20 mouse cellular contexts compared by ENCODE assay signal in genomic region chr17:46079037-46079436, GRCm38 (mm10). TPM values are rescaled to one million over a fixed set of nuclear protein-coding genes. Genes with fewer than 3 reads are reported as not detected.
DNase-seq lines count a peak whose midpoint lies in the region; ATAC-seq and TF ChIP-seq lines count a peak whose summit lies in the region.
"Had no signal": no experiment of that assay in that cellular context is flagged by ENCODE, and none has a peak within 500 bp of the region (broad histone marks: within the 10 kb centered on the region; RNA-seq: fewer than 3 reads in every experiment).

No protein-coding gene starts in this region.

- no peaks in the 10 kb centered on the region for H3K27me3 ChIP-seq in hindbrain, postnatal 0 days (ENCODE audit: insufficient read depth, low read length)
- no peaks in the 10 kb centered on the region for H3K27me3 ChIP-seq in hindbrain, embryonic 12.5 days
- no peaks in the 10 kb centered on the region for H3K27me3 ChIP-seq in lung, embryonic 14.5 days (ENCODE audit: insufficient read depth, low read length)
- H3K27me3 ChIP-seq in MEL (ENCODE audit: control insufficient read depth in 1 of 2, insufficient read depth in 2 of 2, low read length in 2 of 2), result no peaks in the 10 kb centered on the region
- 0 out of 2 replicates have a peak, but pooled peaks cover 1% of the 10 kb centered on the region for H3K27me3 ChIP-seq in small intestine, adult 2 months (ENCODE audit: control insufficient read depth, insufficient read depth, low read length)
- H3K27me3 ChIP-seq: heart, embryonic 15.5 days; hindbrain, embryonic 15.5 days had no signal

- H3K27ac ChIP-seq in hindbrain, postnatal 0 days, result no peak overlapping the region
- H3K27ac ChIP-seq in hindbrain, embryonic 12.5 days, result no peak overlapping the region
- H3K27ac ChIP-seq in lung, embryonic 14.5 days (ENCODE audit: low read depth), result no peak overlapping the region
- H3K27ac ChIP-seq in MEL (ENCODE audit: control insufficient read depth, low read depth, low read length), result no peak overlapping the region
- H3K27ac ChIP-seq in small intestine, adult 2 months (ENCODE audit: insufficient read depth, low read depth, low read length), result no peak overlapping the region
- H3K27ac ChIP-seq: heart, embryonic 15.5 days; hindbrain, embryonic 15.5 days; liver, embryonic 12.5 days had no signal

- H3K4me1 ChIP-seq in hindbrain, postnatal 0 days (ENCODE audit: insufficient read depth, low read length), result no peaks in the 10 kb centered on the region; the same call in 1 of the 2 replicates
- H3K4me1 ChIP-seq in hindbrain, embryonic 12.5 days, result peaks cover 22% of the 10 kb centered on the region
- H3K4me1 ChIP-seq in lung, embryonic 14.5 days (ENCODE audit: insufficient read depth), result peaks cover 21% of the 10 kb centered on the region
- peaks cover 24% of the 10 kb centered on the region for H3K4me1 ChIP-seq in lung, adult 2 months (ENCODE audit: control insufficient read depth, insufficient read depth, low read length)
- H3K4me1 ChIP-seq in MEL (ENCODE audit: control insufficient read depth in 1 of 2, insufficient read depth in 2 of 2, low read length in 2 of 2), result peaks cover 20 to 26% of the 10 kb centered on the region in 2 experiments
- peaks cover 4% of the 10 kb centered on the region; the same call in 1 of the 2 replicates for H3K4me1 ChIP-seq in small intestine, adult 2 months (ENCODE audit: control insufficient read depth, insufficient read depth, insufficient read length, low read length)

- peak; percentile 25 for TF ChIP-seq CTCF in hindbrain, postnatal 0 days (IDR thresholded peaks at IDR 0.05; ENCODE audit: low read depth)
- peak; percentile 47 for TF ChIP-seq CTCF in lung, embryonic 14.5 days (IDR thresholded peaks at IDR 0.05; ENCODE audit: low read depth)
- TF ChIP-seq CTCF in lung, adult 2 months (IDR thresholded peaks at IDR 0.05; ENCODE audit: insufficient read depth, low read length), result no peak
- TF ChIP-seq CTCF in MEL (IDR thresholded peaks at IDR 0.05 in 2 of 3, conservative IDR thresholded peaks at IDR 0.05 in 1 of 3; ENCODE audit: control insufficient read depth in 1 of 3, insufficient read depth in 1 of 3, low read depth in 2 of 3, low read length in 3 of 3, poor library complexity in 1 of 3, severe bottlenecking in 1 of 3), result peak; percentile 39 to 54 (median 39)
- peak; percentile 10; the same call in 1 of the 2 replicates for TF ChIP-seq CTCF in small intestine, adult 2 months (IDR thresholded peaks at IDR 0.05; ENCODE audit: extremely low read depth, insufficient read length, insufficient replicate concordance, low read depth, low read length)

- WGBS in hindbrain, postnatal 0 days, result 72% methylated on average over 2 of the region's 2 CpGs
- 65% methylated on average over 2 of the region's 2 CpGs for WGBS in hindbrain, embryonic 12.5 days
- 60% methylated on average over 2 of the region's 2 CpGs for WGBS in lung, embryonic 14.5 days
- 68% methylated on average over 2 of the region's 2 CpGs for WGBS in lung, adult 2 months
- 74% methylated on average over 2 of the region's 2 CpGs for WGBS in small intestine, adult 2 months

- no peak for ATAC-seq in hindbrain, postnatal 0 days
- no peak for ATAC-seq in hindbrain, embryonic 12.5 days (ENCODE audit: low FRiP score)
- no peak for ATAC-seq in lung, embryonic 14.5 days (ENCODE audit: insufficient read depth)
- no peak for ATAC-seq in cerebellum, adult (ENCODE audit: insufficient number of reproducible peaks, low FRiP score, low TSS enrichment)
- ATAC-seq: liver, embryonic 12.5 days had no signal

- H3K4me2 ChIP-seq in hindbrain, postnatal 0 days (ENCODE audit: low read depth, low read length), result no peak overlapping the region
- no peak overlapping the region for H3K4me2 ChIP-seq in hindbrain, embryonic 12.5 days (replicated peaks)
- H3K4me2 ChIP-seq in lung, embryonic 14.5 days, result no peak overlapping the region
- H3K4me2 ChIP-seq: heart, embryonic 15.5 days; hindbrain, embryonic 15.5 days; liver, embryonic 12.5 days; midbrain, embryonic 11.5 days had no signal

- no peak for TF ChIP-seq EP300 in MEL (IDR thresholded peaks at IDR 0.05; ENCODE audit: low read depth in 1 of 2, low read length in 2 of 2)

- no peak overlapping the region for H3K9ac ChIP-seq in hindbrain, postnatal 0 days (replicated peaks; ENCODE audit: low read length)
- no peak overlapping the region for H3K9ac ChIP-seq in hindbrain, embryonic 12.5 days
- H3K9ac ChIP-seq in lung, embryonic 14.5 days, result no peak overlapping the region
- H3K9ac ChIP-seq in MEL (ENCODE audit: control insufficient read depth, low read depth, low read length, poor library complexity, severe bottlenecking), result no peak overlapping the region
- H3K9ac ChIP-seq: heart, embryonic 15.5 days; hindbrain, embryonic 15.5 days; liver, embryonic 12.5 days had no signal

- no peaks in the 10 kb centered on the region; the same call in 1 of the 2 replicates for H3K79me2 ChIP-seq in MEL (ENCODE audit: control insufficient read depth, insufficient read depth, low read length, poor library complexity)

- no peak for TF ChIP-seq RAD21 in MEL (IDR thresholded peaks at IDR 0.05; ENCODE audit: low read depth, low read length)

- DNase-seq in hindbrain, postnatal 0 days (ENCODE audit: low spot score), result no peak
- no peak for DNase-seq in lung, embryonic 14.5 days
- no peak for DNase-seq in lung, adult 2 months
- DNase-seq in MEL (ENCODE audit: low read depth, low spot score), result no peak
- DNase-seq: adrenal gland, postnatal 25 days; B cell, adult 2 months; cerebellum, adult 11 months; cerebellum, postnatal 10 days; heart, postnatal 4 days; kidney, adult 11 months; thymus, postnatal 14 days had no signal

- H3K4me3 ChIP-seq in hindbrain, postnatal 0 days (ENCODE audit: low read length), result no peak overlapping the region
- no peak overlapping the region for H3K4me3 ChIP-seq in hindbrain, embryonic 12.5 days
- H3K4me3 ChIP-seq in lung, embryonic 14.5 days (ENCODE audit: low read depth, low read length), result no peak overlapping the region
- no peak overlapping the region for H3K4me3 ChIP-seq in lung, adult 2 months (replicated peaks; ENCODE audit: extremely low read depth, low read depth, low read length)
- H3K4me3 ChIP-seq in MEL (ENCODE audit: control insufficient read depth in 1 of 2, insufficient read depth in 1 of 2, low read depth in 2 of 2, low read length in 2 of 2), result no peak overlapping the region
- no peak overlapping the region for H3K4me3 ChIP-seq in small intestine, adult 2 months (ENCODE audit: low read depth, low read length)
- H3K4me3 ChIP-seq: embryonic facial prominence, embryonic 10.5 days; forebrain, embryonic 10.5 days; heart, embryonic 15.5 days; hindbrain, embryonic 15.5 days; liver, embryonic 12.5 days had no signal

- no peaks in the 10 kb centered on the region for H3K9me3 ChIP-seq in hindbrain, postnatal 0 days (ENCODE audit: low read length)
- H3K9me3 ChIP-seq in hindbrain, embryonic 12.5 days (replicated peaks), result 0 out of 2 replicates have a peak, but pooled peaks cover 3% of the 10 kb centered on the region
- 0 out of 2 replicates have a peak, but pooled peaks cover 4% of the 10 kb centered on the region for H3K9me3 ChIP-seq in lung, embryonic 14.5 days (ENCODE audit: low read depth, low read length)
- H3K9me3 ChIP-seq in MEL (replicated peaks; ENCODE audit: insufficient read depth, low read length), result no peaks in the 10 kb centered on the region
- H3K9me3 ChIP-seq: embryonic facial prominence, embryonic 10.5 days; heart, embryonic 15.5 days; hindbrain, embryonic 15.5 days; liver, embryonic 12.5 days had no signal

- no peaks in the 10 kb centered on the region for H3K36me3 ChIP-seq in hindbrain, postnatal 0 days (ENCODE audit: insufficient read depth, low read length)
- H3K36me3 ChIP-seq in hindbrain, embryonic 12.5 days, result no peaks in the 10 kb centered on the region
- H3K36me3 ChIP-seq in lung, embryonic 14.5 days (ENCODE audit: insufficient read depth), result no peaks in the 10 kb centered on the region
- peaks cover 0 to 26% of the 10 kb centered on the region in 2 experiments; a peak in 2 of 4 replicates for H3K36me3 ChIP-seq in MEL (ENCODE audit: control insufficient read depth in 1 of 2, insufficient read depth in 2 of 2, low read length in 2 of 2)
- no peaks in the 10 kb centered on the region for H3K36me3 ChIP-seq in small intestine, adult 2 months (ENCODE audit: control insufficient read depth, insufficient read depth, low read length)
- H3K36me3 ChIP-seq: embryonic facial prominence, embryonic 10.5 days; forebrain, embryonic 10.5 days; heart, embryonic 15.5 days; hindbrain, embryonic 15.5 days; liver, embryonic 12.5 days had no signal

- TF ChIP-seq POLR2A in lung, adult 2 months (IDR thresholded peaks at IDR 0.05; ENCODE audit: borderline replicate concordance, extremely low read depth, low read depth, low read length), result no peak
- TF ChIP-seq POLR2A in MEL (IDR thresholded peaks at IDR 0.05; ENCODE audit: control insufficient read depth in 1 of 2, insufficient read depth in 1 of 2, low read depth in 1 of 2, low read length in 2 of 2, poor library complexity in 1 of 2), result no peak
- no peak for TF ChIP-seq POLR2A in small intestine, adult 2 months (IDR thresholded peaks at IDR 0.05; ENCODE audit: low read depth, low read length)

TF ChIP-seq in MEL, 35 proteins besides CTCF, POLR2A, EP300 and RAD21 (continues in another document):
- no peak for TF ChIP-seq MXI1 (IDR thresholded peaks at IDR 0.05; ENCODE audit: low read depth, low read length)
- TF ChIP-seq MYB (IDR thresholded peaks at IDR 0.05; ENCODE audit: low read depth, low read length), result no peak

RNA-seq across cellular contexts. Expression of gene Mrps18a, which starts 31.7 kb away (rescaled TPM):
- total RNA-seq in hindbrain, postnatal 0 days (2014; rRNA removed), result 62.8 and 67.1 TPM in 2 replicates
- polyA plus RNA-seq in hindbrain, postnatal 0 days (2015; fragmentation: Nextera tagmentation; extraction: Ambion mirVana), result 165 and 169 TPM in 2 replicates
- 120 and 130 TPM in 2 replicates for polyA plus RNA-seq in hindbrain, embryonic 12.5 days (2016; fragmentation: Nextera tagmentation; extraction: Ambion mirVana)
- polyA plus RNA-seq in lung, embryonic 14.5 days (2014; fragmentation: Nextera tagmentation; extraction: Ambion mirVana), result 147 and 149 TPM in 2 replicates
- polyA plus RNA-seq in lung, adult 2 months (2012; rRNA removed), result 41.3 and 44.9 TPM in 2 replicates
- total RNA-seq in MEL (2012; rRNA removed), result 177 and 181 TPM in 2 replicates
- 100 to 1,000 TPM in 1 of 2 experiments, not detected in 1; 159 TPM for polyA plus RNA-seq in MEL (2012; ENCODE audit: insufficient read depth in 1 of 2, insufficient read length in 2 of 2, low read depth in 1 of 2, low replicate concordance in 2 of 2, missing spikeins in 1 of 2)
- polyA plus RNA-seq in small intestine, adult 2 months (2012; rRNA removed), result 14.4 and 19.5 TPM in 2 replicates

RNA-seq across cellular contexts. Expression of gene Vegfa, which starts 46.9 kb away (rescaled TPM):
- 89.5 and 89.6 TPM in 2 replicates for total RNA-seq in hindbrain, postnatal 0 days (2014; rRNA removed)
- 4.1 and 4.8 TPM in 2 replicates for polyA plus RNA-seq in hindbrain, postnatal 0 days (2015; fragmentation: Nextera tagmentation; extraction: Ambion mirVana)
- polyA plus RNA-seq in hindbrain, embryonic 12.5 days (2016; fragmentation: Nextera tagmentation; extraction: Ambion mirVana), result 4.0 and 4.7 TPM in 2 replicates
- polyA plus RNA-seq in lung, embryonic 14.5 days (2014; fragmentation: Nextera tagmentation; extraction: Ambion mirVana), result 6.6 and 7.7 TPM in 2 replicates
- polyA plus RNA-seq in lung, adult 2 months (2012; rRNA removed), result 1,228 and 1,453 TPM in 2 replicates
- total RNA-seq in MEL (2012; rRNA removed), result 16.1 and 39.4 TPM in 2 replicates
- 10 to 100 TPM in 1 of 2 experiments, not detected in 1; 38.6 TPM for polyA plus RNA-seq in MEL (2012; ENCODE audit: insufficient read depth in 1 of 2, insufficient read length in 2 of 2, low read depth in 1 of 2, low replicate concordance in 2 of 2, missing spikeins in 1 of 2)
- polyA plus RNA-seq in small intestine, adult 2 months (2012; rRNA removed), result 108 and 177 TPM in 2 replicates
